Mouse (Mus musculus) layer of hippocampus, adult 9-10 months (tissue): ENCODE measurements at regions not wholly inside any gene's neighbourhood (a gene's known extent, or its start where the extent isn't known, plus 50 kb on each side); places are given as distances from the start of the nearest gene placed in this dataset.
"Not testable (repeated sequence)": the region's sequence is repeated elsewhere in the genome, so short reads cannot be mapped to it uniquely, and the experiment has no call there.

Experiments used
- DNase-seq: peaks from one replicate; pipeline ENCODE4 v3.0.0; 2022; ENCODE audit warnings: low spot score

- no peak for DNase-seq
Observed at GRCm38 (mm10) chr3:37825602-37826001, 101.3 kb upstream of the Gm5148 start.

DNA sequence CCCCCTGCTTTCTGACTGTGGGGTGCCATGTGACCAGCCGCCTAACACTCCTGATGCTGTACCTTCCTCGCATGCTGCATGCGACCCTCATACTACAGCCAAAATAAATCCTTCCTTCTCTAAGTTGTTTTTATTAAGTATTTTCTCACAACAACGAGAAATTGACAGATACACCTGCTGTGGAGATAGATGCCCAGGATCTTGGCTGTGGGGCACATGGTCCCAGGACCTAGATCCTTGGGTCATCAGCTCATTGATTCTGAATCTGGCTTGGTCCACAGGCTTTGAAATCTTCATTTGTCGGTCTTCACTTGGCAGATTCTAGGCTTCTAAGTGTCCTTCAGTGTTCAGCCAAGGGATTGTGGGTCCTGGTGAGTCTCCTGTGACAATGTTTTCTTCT lies 100.4 kb upstream of the Gm5148 start:
- DNase-seq = no peak

DNA sequence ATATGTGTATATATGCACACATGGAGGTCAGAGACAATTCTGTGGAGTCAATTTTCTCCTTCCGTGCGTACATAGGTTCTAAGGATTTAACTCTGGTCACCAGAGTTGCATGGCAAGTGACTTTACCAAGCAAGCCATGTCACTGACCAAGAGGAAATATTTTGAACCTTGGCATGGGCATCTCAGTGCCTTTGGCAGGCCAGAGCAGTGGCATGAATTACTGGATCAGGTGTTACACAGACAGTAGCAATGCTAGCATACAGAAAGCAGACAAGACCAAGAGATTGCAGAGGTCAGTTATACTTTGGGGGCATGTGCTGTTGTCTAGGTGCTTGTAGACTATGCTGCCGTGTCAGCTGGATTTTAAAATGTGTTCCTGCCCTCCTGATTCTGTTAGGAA lies 95.2 kb upstream of the Gm5148 start:
- no peak for DNase-seq

- no peak for DNase-seq
Observed at GRCm38 (mm10) chr3:37817434-37817805, 93.1 kb upstream of the Gm5148 start.

DNA sequence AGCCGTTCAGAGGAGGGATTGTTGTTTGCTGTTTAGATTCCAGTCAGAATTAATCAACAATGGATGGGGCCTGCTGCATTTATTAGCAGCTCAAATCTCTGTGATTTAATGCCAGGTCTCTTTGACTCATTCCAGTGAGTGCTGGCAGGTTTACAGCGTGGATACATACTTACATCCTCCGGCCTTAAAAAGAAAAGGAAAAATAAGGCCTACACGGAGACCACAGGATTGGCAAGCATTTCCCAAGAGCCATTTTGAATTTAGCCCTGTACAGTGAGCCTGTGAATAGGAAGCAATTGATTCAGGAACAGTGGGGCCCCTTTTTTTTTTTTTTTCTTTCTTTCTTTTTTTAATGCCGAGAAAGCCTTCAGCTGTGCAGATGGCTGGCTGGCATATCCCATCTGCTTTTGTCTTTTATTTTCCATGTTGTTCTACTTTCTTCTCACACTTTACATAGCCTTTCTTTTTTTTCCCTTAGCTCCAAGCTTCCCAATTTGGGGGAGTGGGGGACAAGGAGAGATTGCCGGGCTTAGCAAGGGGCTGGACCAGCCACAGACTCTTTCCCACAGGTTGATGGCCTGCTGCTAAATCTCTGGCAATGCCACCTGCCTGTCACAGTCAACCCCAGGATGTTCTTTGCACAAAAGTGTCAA lies 92.6 kb upstream of the Gm5148 start:
- DNase-seq = peak; percentile 40

- no peak for DNase-seq
Observed at GRCm38 (mm10) chr3:37815771-37816170, 91.5 kb upstream of the Gm5148 start.

GRCm38 (mm10) chr3:37812936-37813335 lies 88.6 kb upstream of the Gm5148 start:
- no peak for DNase-seq

- no peak for DNase-seq
Observed at GRCm38 (mm10) chr3:37811429-37811828, 87.1 kb upstream of the Gm5148 start.

DNA sequence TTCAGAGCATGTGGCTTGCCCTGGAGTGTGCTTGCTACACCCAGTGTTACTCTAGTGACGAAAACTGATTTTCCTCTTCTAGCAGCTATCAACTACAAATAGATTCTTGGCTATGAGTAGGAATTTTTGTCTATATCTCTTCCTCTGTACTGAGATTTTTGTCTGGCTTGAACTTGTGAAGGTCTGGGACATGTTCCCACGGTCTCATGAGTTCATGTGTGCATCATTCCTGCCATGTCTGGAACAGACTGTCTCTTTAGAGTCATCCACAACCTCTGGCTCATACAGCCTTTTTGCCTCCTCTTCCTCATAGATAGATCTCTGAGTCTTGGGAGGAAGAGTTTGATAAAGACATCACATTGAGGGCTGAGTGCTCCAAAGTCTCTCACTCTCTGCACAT lies 86.5 kb upstream of the Gm5148 start:
- DNase-seq = no peak

- DNase-seq = no peak
Observed at GRCm38 (mm10) chr3:37805805-37806148, 81.5 kb upstream of the Gm5148 start.

GRCm38 (mm10) chr3:37804941-37805804 lies 80.9 kb upstream of the Gm5148 start:
- DNase-seq = peak; percentile 67

GRCm38 (mm10) chr3:37804261-37804660 lies 80.0 kb upstream of the Gm5148 start:
- no peak for DNase-seq

DNA sequence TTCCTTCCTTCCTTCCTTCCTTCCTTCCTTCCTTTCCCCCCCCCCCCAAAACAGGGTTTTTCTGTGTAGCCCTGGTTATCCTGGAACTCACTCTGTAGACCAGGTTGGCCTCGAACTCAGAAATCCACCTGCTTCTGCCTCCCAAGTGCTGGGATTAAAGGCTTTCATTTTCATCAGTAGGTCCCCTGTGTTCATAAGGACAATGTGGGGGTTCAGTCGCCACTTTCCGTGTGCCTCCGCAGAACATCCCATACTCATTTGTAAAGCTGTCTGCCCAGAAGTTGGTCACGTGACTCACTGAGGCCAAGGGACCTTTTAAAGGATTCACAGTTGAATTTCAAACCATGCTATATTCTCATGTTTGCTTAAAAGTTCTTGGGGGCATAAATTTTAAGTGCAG lies 79.5 kb upstream of the Gm5148 start:
- DNase-seq = not testable (repeated sequence)

- DNase-seq = no peak
Observed at GRCm38 (mm10) chr3:37801551-37801950, 77.3 kb upstream of the Gm5148 start.

DNA sequence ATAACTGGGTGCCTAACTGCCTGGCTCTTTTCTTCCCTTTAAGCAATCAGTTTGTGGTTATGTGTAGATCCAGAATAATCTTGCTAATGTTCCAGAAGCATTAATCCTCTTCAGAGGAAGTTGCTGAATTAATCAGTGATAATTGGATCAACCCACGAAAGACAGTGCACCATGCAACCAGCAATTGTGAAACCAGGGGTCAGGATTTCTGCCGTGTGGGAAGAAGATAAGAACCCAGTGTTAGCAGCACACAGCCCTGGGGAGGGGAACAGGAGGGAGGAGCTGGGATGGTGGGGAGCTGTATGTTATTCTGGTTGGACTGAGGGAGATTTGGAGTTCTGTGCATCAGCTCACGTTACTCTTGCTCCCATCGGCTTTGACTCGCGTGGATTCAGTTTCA lies 75.5 kb upstream of the Gm5148 start:
- no peak for DNase-seq

DNA sequence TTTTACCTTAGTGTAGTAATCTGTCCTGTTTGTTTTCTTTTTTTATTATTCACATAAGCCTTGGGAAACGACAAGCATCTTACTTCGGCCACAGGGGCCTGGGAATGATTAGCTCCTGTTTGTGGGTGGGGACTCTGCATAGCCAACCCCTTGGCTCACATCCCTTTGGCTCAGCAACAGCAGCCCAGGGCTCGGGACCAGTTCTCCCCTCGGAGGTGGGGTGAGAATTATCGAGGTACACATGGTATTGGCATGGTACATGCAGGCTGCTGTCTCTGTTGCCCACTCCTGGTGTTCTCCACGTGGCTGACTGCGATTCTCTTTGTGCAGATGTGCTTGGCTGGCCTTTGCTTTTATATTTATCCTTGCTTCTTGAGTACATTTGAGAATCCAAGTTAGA lies 65.4 kb upstream of the Gm5148 start:
- DNase-seq = no peak

DNA sequence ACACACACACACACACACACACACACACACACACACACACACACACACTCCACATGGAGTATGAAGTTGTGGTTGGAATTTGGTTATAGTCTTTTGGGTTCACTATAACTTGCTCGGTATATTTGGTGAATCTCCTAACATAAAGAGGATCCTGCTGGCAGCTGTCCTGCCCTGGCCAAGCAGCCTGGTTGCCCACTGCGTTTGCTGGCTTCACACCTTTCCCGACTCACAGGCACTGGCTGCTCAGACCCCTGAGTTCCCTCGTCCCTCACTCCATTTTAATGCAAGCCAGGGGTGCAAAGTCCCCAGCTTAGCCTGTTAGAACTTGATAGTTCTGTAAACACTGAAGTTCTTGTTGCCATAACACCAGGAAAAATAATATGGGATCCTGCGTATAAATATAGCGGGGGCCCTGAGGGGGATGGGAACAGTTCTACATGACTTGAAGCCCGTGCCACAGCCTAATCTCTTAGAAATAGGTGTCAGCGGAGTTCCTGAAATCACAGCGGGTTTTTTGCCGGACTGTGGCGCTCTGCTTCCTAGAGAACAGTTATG lies 64.9 kb upstream of the Gm5148 start:
- no peak for DNase-seq

DNA sequence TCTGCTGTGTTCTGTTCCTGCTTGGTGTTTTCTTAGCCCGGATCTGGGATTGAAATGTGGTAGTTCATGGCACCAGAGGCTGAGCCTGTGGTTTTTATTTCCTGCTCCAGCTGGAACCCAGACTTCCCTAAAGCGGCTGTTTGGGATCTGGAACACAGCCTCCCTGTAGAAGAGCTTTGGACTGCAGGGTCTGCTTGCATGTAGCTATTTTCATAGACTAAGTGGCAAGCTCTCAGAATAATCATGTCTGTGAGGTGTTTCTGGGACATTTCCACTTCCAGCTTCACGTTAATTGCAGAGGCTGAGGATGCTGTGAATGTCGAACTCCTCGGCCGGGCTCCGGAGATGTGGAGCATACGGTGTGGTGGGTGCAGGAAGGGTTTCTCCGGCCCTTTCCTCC lies 64.1 kb upstream of the Gm5148 start:
- no peak for DNase-seq

DNA sequence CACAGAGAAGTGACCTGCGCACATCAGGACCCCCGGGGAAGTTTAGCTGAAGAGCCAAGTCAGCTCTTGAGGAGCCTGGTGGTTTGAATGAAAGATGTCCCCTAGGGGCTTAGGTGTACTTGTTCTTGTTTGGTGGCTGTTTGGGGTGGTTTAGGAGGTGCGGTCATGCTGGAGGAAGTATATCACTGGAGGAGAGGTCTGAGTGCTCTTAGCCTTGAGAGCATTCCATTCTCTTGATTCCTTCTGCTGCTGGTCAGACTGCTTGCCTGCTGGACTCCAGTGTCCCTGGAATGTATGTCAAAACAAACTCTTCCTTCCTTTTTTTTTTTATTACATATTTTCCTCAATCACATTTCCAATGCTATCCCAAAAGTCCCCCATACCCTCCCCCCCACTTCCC lies 62.5 kb upstream of the Gm5148 start:
- DNase-seq = no peak

- DNase-seq = no peak
Observed at GRCm38 (mm10) chr3:37781086-37781485, 56.8 kb upstream of the Gm5148 start.

DNA sequence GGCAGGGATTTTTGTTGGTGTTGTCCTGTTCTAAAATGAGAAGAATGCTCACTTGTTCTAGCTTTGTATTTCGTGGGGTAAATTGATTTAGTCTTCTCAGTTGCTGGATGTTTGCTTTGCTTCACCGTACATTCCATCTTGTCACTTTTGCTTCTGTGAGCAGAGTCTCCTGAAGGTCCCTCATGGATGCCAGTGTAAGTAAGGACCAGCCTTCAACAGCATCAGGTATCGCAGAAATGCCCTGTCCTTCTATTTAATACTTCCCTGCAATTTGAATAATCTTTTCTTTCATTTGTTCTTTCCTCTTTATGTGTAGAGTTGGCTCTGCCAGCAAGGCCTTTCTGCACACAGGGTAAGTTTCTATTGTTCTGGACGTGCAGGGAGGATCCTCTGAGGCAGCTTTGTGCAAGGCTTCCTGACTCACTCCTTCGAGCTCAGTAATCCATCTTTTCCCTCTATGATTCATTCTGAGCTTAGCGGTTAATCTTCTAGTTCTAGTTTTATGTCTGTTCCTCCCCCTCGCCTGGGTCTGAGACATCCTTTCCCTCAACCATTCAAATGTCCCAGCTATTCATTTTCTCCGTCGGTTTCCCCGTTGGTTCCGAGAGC lies 55.7 kb upstream of the Gm5148 start:
- no peak for DNase-seq

DNA sequence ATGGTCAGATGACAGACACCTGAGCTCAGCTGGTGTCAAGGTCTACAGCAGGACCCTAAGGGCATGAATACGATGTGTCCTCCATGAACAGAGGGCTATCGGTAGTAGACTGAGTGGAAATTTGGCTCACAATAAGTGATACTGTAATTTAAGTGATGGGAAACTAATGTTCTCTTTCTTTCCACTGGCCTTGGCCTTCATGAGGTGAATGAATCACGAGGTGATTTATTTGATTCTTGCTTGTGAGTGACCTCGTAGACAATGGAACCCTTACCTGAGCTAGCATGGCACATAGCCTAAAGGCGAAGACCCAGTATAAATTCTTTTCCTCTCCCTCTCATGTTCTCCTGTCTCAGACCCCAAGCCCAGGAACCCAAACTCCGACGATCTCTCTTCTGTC lies 54.1 kb upstream of the Gm5148 start:
- DNase-seq = no peak

- DNase-seq = no peak
Observed at GRCm38 (mm10) chr3:37776224-37776623, 51.9 kb upstream of the Gm5148 start.
